Mouse (Mus musculus) testis, adult 2 months (tissue): ENCODE data around the gene Tas2r143. TPM values are rescaled to one million over a fixed set of nuclear protein-coding genes. Genes with fewer than 3 reads are reported as not detected.
A peak's percentile ranks its signal among the peaks of the same experiment; 100 is the strongest.

Experiments
- H3K27ac ChIP-seq: fragments of 200-500 bp; 2 replicates; pipeline ENCODE4 v1.5.1; 2012; ENCODE audit warnings: low read depth, low read length; ENCODE audit not compliant: control insufficient read depth, insufficient read depth
- H3K27me3 ChIP-seq: fragments of 200-500 bp; 2 replicates; pipeline ENCODE4 v1.6.1; 2012; ENCODE audit warnings: mild to moderate bottlenecking, low read length, moderate library complexity; ENCODE audit not compliant: control insufficient read depth, insufficient read depth
- H3K36me3 ChIP-seq: fragments of 200-500 bp; 2 replicates; pipeline ENCODE4 v1.6.1; 2012; ENCODE audit warnings: mild to moderate bottlenecking, low read length; ENCODE audit not compliant: control insufficient read depth, insufficient read depth
- H3K4me1 ChIP-seq: fragments of 200-500 bp; 2 replicates; pipeline ENCODE4 v1.6.1; 2012; ENCODE audit warnings: low read length; ENCODE audit not compliant: control insufficient read depth, insufficient read depth
- H3K4me3 ChIP-seq: fragments of 200-500 bp; 2 replicates; pipeline ENCODE4 v1.5.1; 2012; ENCODE audit warnings: low read depth, mild to moderate bottlenecking, low read length, moderate library complexity, mixed read lengths; ENCODE audit not compliant: control insufficient read depth
- CTCF ChIP-seq: fragments of 200-500 bp; IDR thresholded peaks from 2 replicates; pipeline ENCODE4 v1.5.1; 2012; ENCODE audit warnings: low read depth, mild to moderate bottlenecking, inconsistent platforms, low read length, moderate library complexity; ENCODE audit not compliant: control insufficient read depth, insufficient read depth, insufficient replicate concordance
- POLR2A ChIP-seq: fragments of 200-500 bp; IDR thresholded peaks from 2 replicates; pipeline ENCODE4 v1.6.1; 2012; ENCODE audit warnings: low read depth, mild to moderate bottlenecking, inconsistent platforms, low read length, moderate library complexity; ENCODE audit not compliant: control insufficient read depth
- polyA plus RNA-seq: library from polyadenylated mRNA; depleted of rRNA; stranded (reverse); fragments of >200 nt; gene quantifications from 2 replicates; pipeline ENCODE4 v1.2.3, GENCODE M21; 2012; rRNA removed

The Tas2r143 gene
- polyA plus RNA-seq: not detected in 2 replicates

DNA sequence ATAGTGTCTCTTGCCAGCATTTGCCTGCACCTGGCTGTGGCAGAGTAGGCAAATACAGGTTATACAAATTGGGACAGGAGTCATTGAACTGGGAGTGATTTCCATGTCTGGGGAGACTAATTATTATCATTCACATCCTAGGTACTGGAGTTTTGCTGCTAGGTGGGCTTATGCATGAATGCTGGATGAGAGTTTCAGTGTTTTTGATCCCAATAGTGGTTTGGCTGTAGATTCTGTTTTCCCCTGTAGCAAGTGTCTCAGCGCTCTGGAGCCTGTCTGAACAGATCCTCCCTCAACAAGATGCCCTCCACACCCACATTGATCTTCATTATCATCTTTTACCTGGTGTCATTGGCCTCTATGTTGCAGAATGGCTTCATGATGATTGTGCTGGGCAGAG, at the start of gene Tas2r143:
Gene Tas2r143, plus strand, starts transcription at position 301 of the 400 bp plus-strand sequence.
- no peak within 1 kb of the TSS for H3K27ac ChIP-seq
- H3K4me3 ChIP-seq: no peak within 1 kb of the TSS
- H3K36me3 ChIP-seq: no peaks in the 10 kb centered on the region
- no peaks in the 10 kb centered on the region for H3K4me1 ChIP-seq
- no peak for TF ChIP-seq CTCF
- TF ChIP-seq POLR2A: no peak
- no peaks in the 10 kb centered on the region for H3K27me3 ChIP-seq

DNA sequence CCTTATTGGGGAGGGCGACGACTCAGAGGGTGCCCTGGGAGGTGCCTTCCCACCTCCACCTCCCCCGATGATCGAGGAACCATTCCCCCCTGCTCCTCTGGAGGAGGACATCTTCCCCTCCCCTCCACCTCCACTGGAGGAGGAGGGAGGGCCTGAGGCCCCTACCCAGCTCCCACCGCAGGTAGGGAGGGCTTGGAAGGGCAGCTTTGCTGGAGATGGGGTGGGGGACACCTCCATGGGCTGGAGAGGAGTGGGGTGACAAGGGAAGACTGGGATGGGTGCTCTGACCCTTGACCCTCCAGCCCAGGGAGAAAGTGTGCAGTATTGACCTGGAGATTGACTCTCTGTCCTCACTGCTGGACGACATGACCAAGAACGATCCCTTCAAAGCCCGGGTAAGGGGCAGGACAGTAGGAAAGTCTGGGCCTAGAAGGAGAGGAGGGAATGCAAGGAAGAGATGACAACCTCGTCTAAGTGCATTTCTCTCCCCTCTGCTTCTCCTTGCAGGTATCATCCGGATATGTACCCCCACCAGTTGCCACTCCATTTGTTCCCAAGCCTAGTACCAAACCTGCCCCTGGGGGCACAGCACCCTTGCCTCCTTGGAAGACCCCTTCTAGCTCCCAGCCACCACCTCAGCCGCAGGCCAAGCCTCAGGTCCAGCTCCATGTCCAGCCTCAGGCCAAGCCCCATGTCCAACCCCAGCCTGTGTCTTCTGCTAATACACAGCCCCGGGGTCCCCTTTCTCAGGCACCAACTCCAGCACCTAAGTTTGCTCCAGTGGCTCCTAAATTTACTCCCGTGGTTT, 48.9 kb upstream of the Tas2r143 start:
- peak overlapping the region; percentile 83 for H3K4me3 ChIP-seq
- peaks cover 8% of the 10 kb centered on the region for H3K4me1 ChIP-seq
- no peak for TF ChIP-seq POLR2A
- no peak for TF ChIP-seq CTCF
- no peaks in the 10 kb centered on the region for H3K27me3 ChIP-seq
- H3K36me3 ChIP-seq: no peaks in the 10 kb centered on the region
- 0 out of 2 replicates have a peak overlapping the region, but pooled peaks have one; percentile 12 for H3K27ac ChIP-seq

DNA sequence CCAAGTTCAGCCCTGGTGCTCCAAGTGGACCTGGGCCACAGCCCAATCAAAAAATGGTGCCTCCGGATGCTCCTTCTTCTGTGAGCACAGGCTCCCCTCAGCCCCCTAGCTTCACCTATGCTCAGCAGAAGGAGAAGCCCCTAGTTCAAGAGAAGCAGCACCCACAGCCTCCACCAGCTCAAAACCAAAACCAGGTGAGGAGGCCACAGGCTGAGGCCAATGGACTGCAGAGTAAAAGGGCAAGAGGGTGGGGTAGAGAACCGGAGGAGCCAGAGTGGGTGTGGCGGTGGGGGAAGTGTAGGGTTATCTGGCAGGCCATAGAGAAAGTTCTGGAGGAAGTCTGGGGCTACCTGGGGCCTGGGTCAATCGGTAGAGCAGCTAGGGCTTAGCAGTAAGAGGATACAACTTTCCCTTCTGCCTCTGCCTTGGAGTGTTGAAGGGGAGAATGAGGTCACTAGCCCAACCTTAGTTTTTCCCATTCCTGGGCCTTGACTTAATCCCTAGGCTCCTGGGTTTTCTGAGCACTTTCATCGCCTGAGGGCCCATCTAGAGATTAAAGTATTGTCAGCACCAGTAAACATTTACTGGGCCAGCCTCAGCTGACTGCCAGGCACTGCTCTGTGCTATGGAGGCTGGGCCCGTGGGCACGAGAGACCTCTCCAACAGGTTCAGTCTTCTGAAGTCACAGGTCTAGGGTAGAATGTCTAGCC, 48.1 kb upstream of the Tas2r143 start:
- Histone ChIP-seq H3K27ac (no peak overlapping the region), H3K4me3 (peak overlapping the region; percentile 3; the same call in 1 of the 2 replicates), H3K4me1 (peaks cover 8% of the 10 kb centered on the region), H3K27me3 (no peaks in the 10 kb centered on the region), H3K36me3 (no peaks in the 10 kb centered on the region)
- no peak for TF ChIP-seq POLR2A
- no peak for TF ChIP-seq CTCF

DNA sequence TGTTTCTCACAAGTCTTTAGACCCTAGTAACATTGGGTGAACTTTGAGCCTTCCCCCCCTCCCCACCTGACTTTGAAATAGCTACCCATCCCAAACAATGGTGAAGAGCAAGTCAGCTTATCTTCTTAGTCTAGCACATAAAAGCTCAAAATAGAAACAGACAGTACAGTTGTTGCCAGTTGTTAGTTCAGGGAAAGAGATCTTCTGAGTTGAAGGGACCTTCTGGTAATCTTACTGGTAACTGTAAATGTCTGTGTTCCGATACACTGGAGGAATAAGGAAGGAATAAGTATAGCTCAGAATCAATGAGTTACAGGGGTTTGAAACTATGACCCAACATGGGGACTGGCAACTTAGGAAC, 47.6 kb upstream of the Tas2r143 start:
- H3K27ac ChIP-seq: no peak overlapping the region
- no peaks in the 10 kb centered on the region for H3K36me3 ChIP-seq
- no peaks in the 10 kb centered on the region for H3K27me3 ChIP-seq
- H3K4me3 ChIP-seq: no peak overlapping the region
- TF ChIP-seq POLR2A (no peak), CTCF (no peak)
- H3K4me1 ChIP-seq: peaks cover 8% of the 10 kb centered on the region

DNA sequence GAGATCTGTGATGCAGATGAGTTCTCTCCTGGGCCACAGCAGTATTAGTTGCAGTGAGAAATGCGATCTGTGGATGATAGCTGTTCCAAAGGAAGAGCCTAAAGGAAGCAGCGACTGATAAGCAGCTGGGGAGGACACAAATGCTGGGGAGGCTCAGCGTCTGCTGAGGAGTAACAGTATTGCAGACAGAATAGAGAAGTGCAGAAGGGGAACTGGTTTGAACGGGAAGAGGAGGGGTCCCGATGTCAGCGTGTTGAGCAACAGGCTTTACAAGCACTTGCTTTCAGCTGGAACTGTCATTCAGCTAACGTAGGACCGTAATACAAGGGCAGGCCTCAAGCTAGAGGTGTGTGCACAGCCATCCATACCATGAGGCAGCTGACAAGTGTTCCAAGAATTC, 46.9 kb upstream of the Tas2r143 start:
- TF ChIP-seq CTCF (no peak), POLR2A (no peak)
- Histone ChIP-seq H3K4me1 (peaks cover 8% of the 10 kb centered on the region), H3K27ac (peak overlapping the region; percentile 40), H3K27me3 (no peaks in the 10 kb centered on the region), H3K36me3 (no peaks in the 10 kb centered on the region), H3K4me3 (no peak overlapping the region)

DNA sequence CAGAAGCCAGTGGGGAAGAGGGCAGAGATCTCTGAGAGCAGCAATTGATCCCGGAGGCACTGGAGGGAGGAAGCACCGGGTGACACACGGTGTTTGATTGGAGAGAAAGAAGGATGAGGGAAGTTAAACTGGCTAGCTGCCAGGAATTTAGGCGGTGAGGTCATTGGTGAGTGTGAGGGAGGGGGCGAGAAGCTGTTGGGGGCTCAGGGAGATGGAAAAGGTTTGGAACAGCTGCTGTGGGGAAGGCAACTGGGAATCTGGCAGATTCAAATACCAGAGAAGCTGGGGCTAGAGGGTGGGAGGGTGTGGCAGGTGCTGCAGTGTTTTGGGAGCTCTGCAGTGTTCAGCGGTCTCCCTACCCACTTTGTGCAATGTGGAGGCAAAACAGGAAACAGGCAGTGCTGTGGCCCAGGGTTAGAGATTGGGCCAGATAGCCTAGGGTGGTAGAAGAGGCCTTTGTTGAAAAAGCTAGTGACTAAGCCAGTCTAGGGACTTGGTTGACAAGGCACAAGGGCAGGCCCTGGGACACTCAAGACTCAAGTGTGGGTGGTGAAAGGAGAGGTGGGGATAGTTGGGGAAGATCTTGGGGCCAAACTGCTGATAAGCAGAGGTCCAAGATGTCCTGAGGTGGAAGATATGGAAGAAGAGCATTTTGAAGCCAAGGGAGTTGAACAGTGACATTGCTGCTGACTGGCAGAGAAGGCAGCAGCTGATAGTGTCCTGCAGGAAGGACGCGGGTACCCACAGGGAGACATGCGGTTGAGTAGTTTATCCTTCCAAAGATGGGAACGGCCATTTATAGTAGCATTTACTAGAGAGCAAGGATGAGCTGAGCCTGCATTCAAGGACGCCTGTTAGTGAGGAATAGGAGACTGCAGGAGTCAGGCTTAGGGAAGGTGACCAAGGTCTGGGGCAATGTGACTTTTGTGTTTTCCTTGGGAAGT, 45.7 kb upstream of the Tas2r143 start:
- peaks cover 4% of the 10 kb centered on the region for H3K4me1 ChIP-seq
- H3K36me3 ChIP-seq: no peaks in the 10 kb centered on the region
- H3K27me3 ChIP-seq: no peaks in the 10 kb centered on the region
- H3K4me3 ChIP-seq: no peak overlapping the region
- TF ChIP-seq CTCF (no peak), POLR2A (no peak)
- peak overlapping the region; percentile 35 for H3K27ac ChIP-seq
